Mouse (Mus musculus): ENCODE results near the gene Dcpp1. TPM values are rescaled to one million over a fixed set of nuclear protein-coding genes. Genes with fewer than 3 reads are reported as not detected.
A peak's percentile ranks its signal among the peaks of the same experiment; 100 is the strongest.
"Not testable (repeated sequence)": the region's sequence is repeated elsewhere in the genome, so short reads cannot be mapped to it uniquely, and the experiment has no call there.

Dcpp1 gene
- polyA plus RNA-seq (2012; rRNA removed): not detected in 2 replicates

DNA sequence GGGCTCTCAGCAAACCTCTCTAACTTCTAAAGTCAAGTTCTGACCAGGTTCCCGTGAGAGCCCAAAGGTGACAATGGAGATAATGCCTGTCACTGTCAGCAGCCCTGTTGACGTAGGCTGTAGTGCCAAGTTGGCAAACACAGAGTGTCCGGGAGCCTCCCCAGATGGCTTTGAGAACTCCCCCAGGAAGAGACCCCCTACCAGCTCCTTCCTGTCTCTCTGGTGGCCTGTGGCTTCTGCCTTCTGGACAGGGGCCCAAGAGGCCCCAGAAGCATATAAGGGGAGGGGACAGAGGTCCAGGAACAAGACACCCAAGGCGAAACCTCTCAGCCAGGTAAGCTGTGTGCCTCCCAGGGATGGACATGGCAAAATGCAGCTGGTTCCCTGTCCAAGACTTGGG is at the start of gene Dcpp1, which contains the start of gene Dcpp2:
Gene Dcpp1, plus strand, starts transcription at position 301 of the 400 bp plus-strand sequence.
Gene Dcpp2, plus strand, starts transcription at position 305 of the 400 bp plus-strand sequence.
- H3K4me1 ChIP-seq (ENCODE audit: control insufficient read depth, insufficient read depth, low read length); H3K4me3 ChIP-seq (replicated peaks; ENCODE audit: extremely low read depth, low read depth, low read length); DNase-seq: not testable (repeated sequence)
- 49% methylated on average over 4 of the region's 4 CpGs for WGBS

DNA sequence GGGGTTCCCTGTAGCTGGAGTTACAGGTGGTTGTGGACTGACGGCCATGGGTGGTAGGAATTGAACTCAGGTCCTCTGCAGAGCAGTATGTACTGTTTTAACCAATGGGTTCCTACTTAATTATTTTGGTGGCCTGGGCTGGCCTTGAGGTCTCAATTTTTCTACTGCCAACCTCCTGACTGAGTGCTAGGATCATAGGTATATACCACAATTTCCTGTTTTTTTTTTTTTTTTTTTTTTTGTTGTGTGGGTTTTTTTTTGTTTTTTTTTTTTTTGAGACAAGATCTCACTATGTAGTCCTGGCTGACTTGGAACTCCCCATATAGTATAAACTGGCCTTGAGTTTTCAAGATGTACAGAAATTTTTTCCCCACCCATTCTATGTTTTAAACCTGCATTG is 49.5 kb upstream of the Dcpp1 start:
- 94% methylated on average over 1 of the region's 1 CpGs for WGBS
- no peak for TF ChIP-seq POLR2A (IDR thresholded peaks at IDR 0.05; ENCODE audit: borderline replicate concordance, extremely low read depth, low read depth, low read length)
- Histone ChIP-seq H3K4me3 (replicated peaks; ENCODE audit: extremely low read depth, low read depth, low read length) (no peak overlapping the region), H3K4me1 (ENCODE audit: control insufficient read depth, insufficient read depth, low read length) (no peaks in the 10 kb centered on the region)
- no peak for DNase-seq

DNA sequence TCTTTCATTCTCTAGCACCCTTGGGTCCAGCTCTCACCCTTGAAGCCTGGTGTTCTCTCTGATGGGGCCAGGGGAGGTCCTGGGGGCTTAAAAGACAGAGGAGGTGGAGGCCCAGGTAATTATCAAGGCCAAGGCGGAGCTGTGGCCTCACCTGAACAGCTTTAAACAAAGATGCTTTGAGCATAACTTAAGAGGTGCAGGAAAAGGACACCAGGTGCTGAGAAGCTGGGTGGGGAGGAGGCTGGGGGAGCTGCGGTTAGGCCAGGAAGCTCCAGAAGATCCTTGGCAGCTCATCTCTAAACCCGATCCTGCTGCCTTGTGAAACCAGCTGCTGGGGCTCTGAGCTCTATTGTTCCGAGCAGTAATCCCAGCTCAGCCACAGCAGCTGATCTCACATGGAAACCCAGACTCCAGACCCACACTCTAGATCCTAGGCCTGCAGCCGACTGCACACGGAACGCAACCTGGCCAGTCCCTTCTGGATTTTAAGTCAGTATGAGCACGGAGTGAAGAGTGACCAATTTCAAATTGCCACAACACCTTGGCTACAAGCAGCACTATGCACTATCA is 44.6 kb upstream of the Dcpp1 start, which contains the start of gene Prss33:
Gene Prss33, minus strand, starts transcription at position 51 of the 570 bp plus-strand sequence.
- Histone ChIP-seq H3K4me1 (ENCODE audit: control insufficient read depth, insufficient read depth, low read length) (no peaks in the 10 kb centered on the region), H3K4me3 (replicated peaks; ENCODE audit: extremely low read depth, low read depth, low read length) (no peak within 1 kb of the TSS)
- 81% methylated on average over 8 of the region's 8 CpGs for WGBS
- no peak for TF ChIP-seq POLR2A (IDR thresholded peaks at IDR 0.05; ENCODE audit: borderline replicate concordance, extremely low read depth, low read depth, low read length)
- no peak for DNase-seq

DNA sequence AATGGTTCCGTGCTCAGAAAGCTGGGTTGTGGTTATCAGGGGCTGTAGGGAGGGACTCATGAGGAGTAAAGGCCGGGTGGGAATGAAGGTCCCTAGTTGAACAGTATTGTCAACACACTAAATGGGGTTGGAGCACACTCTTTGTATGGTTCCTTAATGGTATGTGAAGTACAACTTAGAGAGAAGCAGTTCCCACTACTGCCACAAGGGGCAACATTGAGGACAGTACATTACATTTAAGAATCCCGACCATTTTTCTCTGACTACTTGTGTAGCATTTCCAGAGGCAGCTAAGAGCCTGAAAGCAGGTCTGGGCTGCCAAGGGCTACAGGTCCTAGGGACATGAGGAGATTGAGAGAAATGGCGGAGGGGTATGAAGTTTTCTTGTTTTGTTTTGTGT is 39.5 kb upstream of the Dcpp1 start:
- DNase-seq: peak; percentile 46
- H3K4me1 ChIP-seq (ENCODE audit: control insufficient read depth, insufficient read depth, low read length): no peaks in the 10 kb centered on the region
- 30% methylated on average over 4 of the region's 4 CpGs for WGBS
- no peak overlapping the region for H3K4me3 ChIP-seq (replicated peaks; ENCODE audit: extremely low read depth, low read depth, low read length)
- peak; percentile 66 for TF ChIP-seq CTCF (IDR thresholded peaks at IDR 0.05; ENCODE audit: insufficient read depth, low read length)
- TF ChIP-seq POLR2A (IDR thresholded peaks at IDR 0.05; ENCODE audit: borderline replicate concordance, extremely low read depth, low read depth, low read length): no peak

DNA sequence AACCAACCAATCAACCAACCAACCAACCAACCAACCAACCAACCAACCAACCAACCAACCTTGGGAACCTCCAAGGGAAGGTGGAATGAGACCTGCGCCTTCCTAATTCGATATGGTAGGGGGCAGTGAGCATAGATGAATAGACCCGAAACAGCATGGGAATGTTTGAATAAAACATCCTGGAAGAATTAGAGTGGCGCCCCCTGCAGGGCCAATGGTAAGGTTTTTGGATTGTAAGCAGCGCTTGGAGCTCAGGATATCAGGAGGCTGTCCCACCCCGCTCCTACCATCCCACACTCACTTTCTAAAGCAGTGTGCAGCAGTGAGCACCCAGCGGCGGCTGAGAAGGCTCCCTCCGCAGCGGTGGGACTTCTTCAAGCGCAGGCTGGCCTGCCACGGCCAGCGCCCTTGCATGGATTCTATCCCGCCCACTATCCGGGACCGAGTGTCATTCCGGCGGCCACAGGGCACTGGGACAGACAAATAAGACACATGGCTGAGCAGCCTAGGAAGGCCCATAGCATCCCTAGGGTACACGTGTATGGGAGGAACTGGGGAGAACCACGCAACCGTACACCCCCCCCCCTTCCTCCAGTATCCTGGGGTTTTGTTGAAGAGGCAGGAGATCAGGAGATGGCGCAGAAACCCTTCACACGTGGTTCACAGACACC is 37.4 kb upstream of the Dcpp1 start:
- 63% methylated on average over 23 of the region's 23 CpGs for WGBS
- H3K4me3 ChIP-seq (replicated peaks; ENCODE audit: extremely low read depth, low read depth, low read length): no peak overlapping the region

DNA sequence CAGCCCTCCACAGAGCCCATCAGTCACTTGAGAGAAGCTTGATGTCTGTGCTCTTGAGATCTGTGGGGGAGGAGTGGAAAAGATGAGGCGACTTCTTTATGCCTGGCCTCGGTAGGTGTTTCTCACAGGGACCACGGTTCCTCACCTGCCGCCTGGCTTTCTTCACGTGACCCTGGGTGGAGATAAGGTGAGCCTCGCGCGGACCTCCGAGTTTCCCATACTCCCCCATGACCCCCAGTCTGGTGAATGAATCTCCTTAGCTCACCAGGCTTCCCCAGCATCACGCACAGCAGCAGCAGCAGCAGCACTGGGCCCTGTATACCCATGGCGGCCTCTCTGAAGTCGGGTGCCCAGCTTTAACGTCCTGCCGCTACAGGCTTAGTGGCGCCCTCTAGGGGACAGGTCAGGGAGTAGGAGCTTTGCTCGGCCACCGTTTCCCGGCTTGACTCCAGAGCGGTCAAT is 36.8 kb upstream of the Dcpp1 start, which contains the start of the genes Prss32 and Prss41:
Gene Prss32, plus strand, starts transcription at position 44 of the 462 bp plus-strand sequence.
Gene Prss41, minus strand, starts transcription at position 361 of the 462 bp plus-strand sequence.
- H3K4me3 ChIP-seq (replicated peaks; ENCODE audit: extremely low read depth, low read depth, low read length): no peak within 1 kb of the TSS
- TF ChIP-seq POLR2A (IDR thresholded peaks at IDR 0.05; ENCODE audit: borderline replicate concordance, extremely low read depth, low read depth, low read length): no peak
- TF ChIP-seq CTCF (IDR thresholded peaks at IDR 0.05; ENCODE audit: insufficient read depth, low read length): peak; percentile 65

More for the DNA sequence above, 37.4 kb upstream of the Dcpp1 start:
- no peaks in the 10 kb centered on the region for H3K4me1 ChIP-seq (ENCODE audit: control insufficient read depth, insufficient read depth, low read length)
- no peak for DNase-seq
- no peak for TF ChIP-seq POLR2A (IDR thresholded peaks at IDR 0.05; ENCODE audit: borderline replicate concordance, extremely low read depth, low read depth, low read length)
- 0 out of 2 replicates have a peak, but pooled peaks have one; percentile 2 for TF ChIP-seq CTCF (IDR thresholded peaks at IDR 0.05; ENCODE audit: insufficient read depth, low read length)

DNA sequence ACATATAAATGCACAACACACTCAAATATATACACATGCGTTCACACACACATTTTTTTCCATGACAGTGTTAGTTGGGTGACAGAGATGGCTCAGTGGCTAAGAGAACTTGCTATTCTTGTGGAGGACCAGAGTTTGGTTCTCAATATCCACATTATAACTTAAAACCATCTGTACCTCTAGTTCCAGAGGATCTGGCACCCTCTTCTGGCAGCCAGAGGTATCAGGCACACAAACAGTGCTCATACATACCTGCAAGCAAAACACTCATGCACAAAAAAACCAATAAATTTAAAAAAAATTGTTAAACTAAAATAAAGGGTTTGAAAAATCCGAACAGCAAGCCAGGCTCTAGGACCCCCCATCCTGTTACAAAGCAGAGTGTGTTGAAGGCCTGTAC is 30.6 kb upstream of the Dcpp1 start:
- H3K4me3 ChIP-seq (replicated peaks; ENCODE audit: extremely low read depth, low read depth, low read length): no peak overlapping the region
- TF ChIP-seq POLR2A (IDR thresholded peaks at IDR 0.05; ENCODE audit: borderline replicate concordance, extremely low read depth, low read depth, low read length) (no peak), CTCF (IDR thresholded peaks at IDR 0.05; ENCODE audit: insufficient read depth, low read length) (no peak)
- no peak for DNase-seq
- H3K4me1 ChIP-seq (ENCODE audit: control insufficient read depth, insufficient read depth, low read length): no peaks in the 10 kb centered on the region
- 63% methylated on average over 2 of the region's 2 CpGs for WGBS

More for the DNA sequence above, 36.8 kb upstream of the Dcpp1 start, which contains the start of the genes Prss32 and Prss41:
- H3K4me1 ChIP-seq (ENCODE audit: control insufficient read depth, insufficient read depth, low read length): no peaks in the 10 kb centered on the region
- WGBS: 19% methylated on average over 19 of the region's 19 CpGs
- peak; percentile 64 for DNase-seq

DNA sequence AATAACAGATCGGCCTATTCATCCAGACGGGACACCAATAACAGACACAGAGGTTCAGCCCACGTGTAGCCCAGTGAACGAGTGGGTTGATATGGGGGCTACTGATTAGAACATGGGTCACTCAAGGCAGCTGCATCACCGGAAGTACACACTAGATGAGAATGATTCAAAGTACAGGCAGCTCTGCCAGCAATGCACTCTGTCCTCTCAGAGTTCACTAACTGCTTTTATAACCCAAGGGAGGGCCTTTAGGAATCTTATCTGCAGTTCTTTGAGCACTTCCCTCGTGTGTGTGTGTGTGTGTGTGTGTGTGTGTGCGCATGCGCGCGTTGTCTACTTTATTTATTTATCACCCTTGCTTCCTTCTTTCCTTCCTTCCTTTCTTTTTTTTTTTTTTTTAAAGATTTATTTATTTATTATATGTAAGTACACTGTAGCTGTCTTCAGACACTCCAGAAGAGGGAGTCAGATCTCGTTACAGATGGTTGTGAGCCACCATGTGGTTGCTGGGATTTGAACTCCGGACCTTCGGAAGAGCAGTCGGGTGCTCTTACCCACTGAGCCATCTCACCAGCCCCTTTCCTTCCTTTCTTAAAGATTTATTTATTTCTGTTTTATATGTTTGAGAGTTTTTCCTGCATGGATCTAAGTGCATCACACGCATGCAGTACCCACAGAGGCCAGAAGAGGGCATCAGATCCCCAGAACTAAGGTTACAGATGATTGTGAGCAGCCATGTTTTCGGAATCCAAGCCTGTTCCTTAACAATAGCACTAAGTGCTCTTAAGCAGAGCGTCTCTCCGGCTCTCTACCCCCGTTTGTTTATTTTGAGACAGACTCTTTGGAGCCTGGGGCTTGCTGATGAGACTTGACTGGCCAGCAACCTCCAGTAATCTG is 29.6 kb upstream of the Dcpp1 start:
- 32% methylated on average over 19 of the region's 19 CpGs for WGBS
- H3K4me1 ChIP-seq (ENCODE audit: control insufficient read depth, insufficient read depth, low read length): no peaks in the 10 kb centered on the region
- H3K4me3 ChIP-seq (replicated peaks; ENCODE audit: extremely low read depth, low read depth, low read length): no peak overlapping the region
- no peak for TF ChIP-seq POLR2A (IDR thresholded peaks at IDR 0.05; ENCODE audit: borderline replicate concordance, extremely low read depth, low read depth, low read length)
- TF ChIP-seq CTCF (IDR thresholded peaks at IDR 0.05; ENCODE audit: insufficient read depth, low read length): peak; percentile 63
- DNase-seq: peak; percentile 69

DNA sequence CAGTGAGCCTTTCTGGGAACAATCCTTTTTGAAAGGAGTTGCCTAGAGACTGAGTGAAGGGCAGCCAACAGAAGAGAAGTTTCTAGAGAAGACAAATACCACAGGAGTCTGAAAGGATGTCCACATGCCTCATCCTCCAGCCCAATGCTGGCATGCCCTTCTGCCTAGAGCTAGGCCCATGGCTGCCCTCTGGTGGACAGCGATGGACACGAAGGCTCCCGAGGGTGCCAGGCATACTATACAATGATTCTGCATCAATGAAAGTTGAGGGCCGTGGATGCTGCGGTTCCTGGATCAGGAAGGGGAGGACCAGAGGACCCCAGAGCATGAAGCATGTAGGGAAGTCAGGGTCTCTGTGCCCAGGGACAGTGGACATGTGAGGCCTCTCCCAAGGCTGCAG is 27.4 kb upstream of the Dcpp1 start:
- TF ChIP-seq POLR2A (IDR thresholded peaks at IDR 0.05; ENCODE audit: borderline replicate concordance, extremely low read depth, low read depth, low read length): no peak
- TF ChIP-seq CTCF (IDR thresholded peaks at IDR 0.05; ENCODE audit: insufficient read depth, low read length): peak; percentile 62
- Histone ChIP-seq H3K4me1 (ENCODE audit: control insufficient read depth, insufficient read depth, low read length) (no peaks in the 10 kb centered on the region), H3K4me3 (replicated peaks; ENCODE audit: extremely low read depth, low read depth, low read length) (no peak overlapping the region)
- DNase-seq: peak; percentile 30
- 42% methylated on average over 5 of the region's 5 CpGs for WGBS
